Mouse (Mus musculus) embryonic stem cell, embryonic (primary cell): ENCODE results near the gene Prr12.

Experiments used
- CTCF ChIA-PET, 4 experiments: fragments of 300-600 bp in 2 of 4; fragments of 350-600 bp in 2 of 4; sonication (Branson Sonifier 250); formaldehyde crosslinking; loops; one replicate each; lab custom pipeline; 2022; ENCODE audit warnings: inconsistent platforms in 2 of 4; lab: Charles Lee
- POLR2A ChIA-PET, 4 experiments: fragments of 300-600 bp in 2 of 4; fragments of 350-600 bp in 2 of 4; sonication (Branson Sonifier 250); formaldehyde crosslinking; loops; one replicate each; lab custom pipeline; 2022; ENCODE audit warnings: antibody characterized with exemption in 4 of 4, inconsistent platforms in 1 of 4; lab: Charles Lee

Gene Prr12

GRCm38 (mm10) chr7:45015344-45015956 lies 37.2 kb downstream of the Prr12 start:
- ChIA-PET POLR2A (interaction anchor here (0.5 to 8.7 kb wide), 59 partner anchors 9 to 732 kb away, joined by 3 to 155 read pairs (median 4); partner anchors contain the start of genes Bcl2l12 (in 3 of the 4), Irf3 (in 3 of the 4), Prmt1 (in 3 of the 4) and Aldh16a1 (in 2 of the 4)), CTCF (interaction anchor here in 1 of 4 experiments (0.6 to 3.9 kb wide), 4 partner anchors 33 to 86 kb away, joined by 3 to 44 read pairs (median 6); partner anchors contain the start of gene Ap2a1)

GRCm38 (mm10) chr7:45014096-45014451 lies 38.6 kb downstream of the Prr12 start:
- ChIA-PET CTCF (interaction anchor here in 2 of 4 experiments (0.6 to 0.9 kb wide), 2 partner anchors 61 to 269 kb away, joined by 3 to 4 read pairs; no protein-coding TSS in a partner anchor), POLR2A (interaction anchor here (0.6 to 8.7 kb wide), 18 partner anchors 8 to 165 kb away, joined by 3 to 155 read pairs (median 5); partner anchors contain the start of genes Prmt1 (in 2 of the 4), Bcl2l12 (in 1 of the 4), Irf3 (in 1 of the 4) and Rpl13a (in 1 of the 4))

- CTCF ChIA-PET, result interaction anchor here in 1 of 4 experiments (0.6 kb wide), 1 partner anchor 269 kb away, joined by 4 read pairs; no protein-coding TSS in a partner anchor
Observed at GRCm38 (mm10) chr7:45013366-45014095, 39.1 kb downstream of the Prr12 start.

GRCm38 (mm10) chr7:45012824-45013223 lies 39.9 kb downstream of the Prr12 start:
- POLR2A ChIA-PET, result interaction anchor here in 3 of 4 experiments (0.7 to 8.7 kb wide), 10 partner anchors 9 to 61 kb away, joined by 3 to 155 read pairs (median 4); partner anchors contain the start of genes Irf3 (in 3 of the 3), Bcl2l12 (in 2 of the 3) and Prmt1 (in 2 of the 3)

More at GRCm38 (mm10) chr7:45013366-45014095, 39.1 kb downstream of the Prr12 start:
- POLR2A ChIA-PET, result interaction anchor here (0.6 to 8.7 kb wide), 20 partner anchors 8 to 111 kb away, joined by 3 to 155 read pairs (median 5); partner anchors contain the start of genes Irf3 (in 3 of the 4), Bcl2l12 (in 2 of the 4), Prmt1 (in 2 of the 4) and Rpl13a (in 1 of the 4)

GRCm38 (mm10) chr7:45012011-45012410 lies 40.7 kb downstream of the Prr12 start:
- CTCF ChIA-PET, result no interaction called here

More at GRCm38 (mm10) chr7:45012824-45013223, 39.9 kb downstream of the Prr12 start:
- CTCF ChIA-PET, result no interaction called here

GRCm38 (mm10) chr7:45008411-45008810 lies 44.3 kb downstream of the Prr12 start:
- ChIA-PET CTCF (interaction anchor here in 1 of 4 experiments (1.2 kb wide), 1 partner anchor 59 kb away, joined by 3 read pairs; no protein-coding TSS in a partner anchor), POLR2A (interaction anchor here in 3 of 4 experiments (0.5 to 14.1 kb wide), 9 partner anchors 7 to 876 kb away, joined by 3 to 155 read pairs (median 6); partner anchors contain the start of genes Rras (in 2 of the 3), Ap2a1 (in 1 of the 3), Irf3 (in 1 of the 3) and Prmt1 (in 1 of the 3))

More at GRCm38 (mm10) chr7:45012011-45012410, 40.7 kb downstream of the Prr12 start:
- POLR2A ChIA-PET, result interaction anchor here in 3 of 4 experiments (0.5 to 8.7 kb wide), 12 partner anchors 8 to 269 kb away, joined by 3 to 155 read pairs (median 3); partner anchors contain the start of genes Bcl2l12 (in 2 of the 3), Irf3 (in 2 of the 3) and Prmt1 (in 2 of the 3)

- POLR2A ChIA-PET, result interaction anchor here in 3 of 4 experiments (0.5 to 14.1 kb wide), 12 partner anchors 8 to 351 kb away, joined by 3 to 155 read pairs (median 4); partner anchors contain the start of genes Rras (in 3 of the 3), Scaf1 (in 2 of the 3), Ap2a1 (in 1 of the 3) and Irf3 (in 1 of the 3)
- CTCF ChIA-PET, result interaction anchor here in 1 of 4 experiments (1.2 kb wide), 1 partner anchor 59 kb away, joined by 3 read pairs; no protein-coding TSS in a partner anchor
Observed at GRCm38 (mm10) chr7:45007846-45008245, 44.8 kb downstream of the Prr12 start.

GRCm38 (mm10) chr7:45007141-45007540 lies 45.5 kb downstream of the Prr12 start:
- POLR2A ChIA-PET, result interaction anchor here in 3 of 4 experiments (1.0 to 14.1 kb wide), 12 partner anchors 8 to 352 kb away, joined by 3 to 246 read pairs (median 6); partner anchors contain the start of genes Rras (in 3 of the 3), Irf3 (in 2 of the 3), Prmt1 (in 2 of the 3) and Scaf1 (in 2 of the 3)

GRCm38 (mm10) chr7:45006503-45006902 lies 46.2 kb downstream of the Prr12 start:
- ChIA-PET POLR2A (interaction anchor here in 3 of 4 experiments (0.6 to 14.1 kb wide), 14 partner anchors 8 to 255 kb away, joined by 3 to 246 read pairs (median 6); partner anchors contain the start of genes Rras (in 3 of the 3), Scaf1 (in 3 of the 3), Prmt1 (in 2 of the 3) and Irf3 (in 1 of the 3)), CTCF (no interaction called here)

More at GRCm38 (mm10) chr7:45007141-45007540, 45.5 kb downstream of the Prr12 start:
- CTCF ChIA-PET, result no interaction called here

- ChIA-PET CTCF (interaction anchor here in 2 of 4 experiments (0.5 to 0.6 kb wide), 2 partner anchors 24 to 301 kb away, joined by 3 to 4 read pairs; no protein-coding TSS in a partner anchor), POLR2A (interaction anchor here (0.6 to 14.1 kb wide), 25 partner anchors 7 to 193 kb away, joined by 3 to 246 read pairs (median 5); partner anchors contain the start of genes Rras (in 3 of the 4), Prmt1 (in 2 of the 4), Scaf1 (in 2 of the 4) and Il4i1 (in 1 of the 4))
Observed at GRCm38 (mm10) chr7:45005321-45005992, 47.2 kb downstream of the Prr12 start.

- CTCF ChIA-PET, result interaction anchor here in 1 of 4 experiments (0.6 kb wide), 1 partner anchor 24 kb away, joined by 3 read pairs; no protein-coding TSS in a partner anchor
- POLR2A ChIA-PET, result interaction anchor here (0.6 to 14.1 kb wide), 16 partner anchors 8 to 64 kb away, joined by 3 to 246 read pairs (median 6); partner anchors contain the start of genes Rras (in 3 of the 4), Scaf1 (in 3 of the 4) and Prmt1 (in 2 of the 4)
Observed at GRCm38 (mm10) chr7:45004546-45004945, 48.1 kb downstream of the Prr12 start.

GRCm38 (mm10) chr7:45002440-45002839 lies 50.2 kb downstream of the Prr12 start:
- CTCF ChIA-PET, result interaction anchor here (0.5 to 1.5 kb wide), 6 partner anchors 17 to 155 kb away, joined by 3 to 5 read pairs (median 3); partner anchors contain the start of gene Prmt1 (in 1 of the 4)

GRCm38 (mm10) chr7:45000539-45001114 lies 52.1 kb downstream of the Prr12 start:
- ChIA-PET POLR2A (interaction anchor here in 3 of 4 experiments (0.8 to 14.1 kb wide), 16 partner anchors 8 to 71 kb away, joined by 3 to 246 read pairs (median 5); partner anchors contain the start of genes Prmt1 (in 3 of the 3), Scaf1 (in 2 of the 3), Ap2a1 (in 1 of the 3) and Cpt1c (in 1 of the 3)), CTCF (no interaction called here)

More at GRCm38 (mm10) chr7:45002440-45002839, 50.2 kb downstream of the Prr12 start:
- POLR2A ChIA-PET, result interaction anchor here in 3 of 4 experiments (0.6 to 14.1 kb wide), 17 partner anchors 10 to 224 kb away, joined by 3 to 246 read pairs (median 4); partner anchors contain the start of genes Prmt1 (in 3 of the 3), Rras (in 3 of the 3), Prr12 (in 1 of the 3) and Scaf1 (in 1 of the 3)

- CTCF ChIA-PET, result no interaction called here
- POLR2A ChIA-PET, result interaction anchor here in 3 of 4 experiments (0.8 to 14.1 kb wide), 9 partner anchors 10 to 67 kb away, joined by 3 to 246 read pairs (median 7); partner anchors contain the start of genes Prmt1 (in 3 of the 3), Rras (in 2 of the 3) and Scaf1 (in 1 of the 3)
Observed at GRCm38 (mm10) chr7:44999753-45000152, 52.9 kb downstream of the Prr12 start.

GRCm38 (mm10) chr7:44998501-44998955 lies 54.2 kb downstream of the Prr12 start, which contains the start of gene Bcl2l12:
Gene Bcl2l12 (minus strand): TSS chr7:44998712.
- POLR2A ChIA-PET, result interaction anchor here (0.6 to 14.1 kb wide), 32 partner anchors 7 to 867 kb away, joined by 3 to 246 read pairs (median 4); partner anchors contain the start of genes Prmt1 (in 3 of the 4), Rras (in 3 of the 4), Scaf1 (in 3 of the 4) and Akt1s1 (in 1 of the 4)

More at GRCm38 (mm10) chr7:44998501-44998955, 54.2 kb downstream of the Prr12 start, which contains the start of gene Bcl2l12:
- CTCF ChIA-PET, result interaction anchor here in 2 of 4 experiments (0.6 to 1.3 kb wide), 3 partner anchors 12 to 450 kb away, joined by 5 to 13 read pairs (median 5); partner anchors contain the start of genes Pold1 (in 1 of the 2) and Prmt1 (in 1 of the 2)
